Mouse (Mus musculus): Measurements from ENCODE around the gene Tm6sf1.

The Tm6sf1 gene

DNA sequence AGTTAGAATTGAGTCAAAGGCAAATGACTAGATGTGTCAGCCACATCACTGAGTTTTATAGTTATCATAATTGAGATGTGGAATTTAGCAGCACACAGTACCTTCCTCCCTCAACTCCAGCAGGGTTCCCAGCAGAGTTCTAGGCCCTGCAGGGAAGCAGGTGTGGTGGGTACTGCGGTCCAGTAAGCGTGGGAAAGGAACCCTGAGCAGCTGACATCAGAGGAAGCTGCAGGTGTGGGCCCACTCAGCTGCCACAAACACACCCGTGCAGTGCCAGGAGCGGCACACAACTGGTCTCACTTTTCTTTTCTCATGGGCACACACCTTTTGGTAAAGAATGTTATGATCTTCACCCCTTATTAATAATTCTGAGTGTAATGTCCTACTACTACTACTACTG lies 22.0 kb downstream of the Tm6sf1 start:
- intact Hi-C loops (cut with DNase I), result no loop called here

DNA sequence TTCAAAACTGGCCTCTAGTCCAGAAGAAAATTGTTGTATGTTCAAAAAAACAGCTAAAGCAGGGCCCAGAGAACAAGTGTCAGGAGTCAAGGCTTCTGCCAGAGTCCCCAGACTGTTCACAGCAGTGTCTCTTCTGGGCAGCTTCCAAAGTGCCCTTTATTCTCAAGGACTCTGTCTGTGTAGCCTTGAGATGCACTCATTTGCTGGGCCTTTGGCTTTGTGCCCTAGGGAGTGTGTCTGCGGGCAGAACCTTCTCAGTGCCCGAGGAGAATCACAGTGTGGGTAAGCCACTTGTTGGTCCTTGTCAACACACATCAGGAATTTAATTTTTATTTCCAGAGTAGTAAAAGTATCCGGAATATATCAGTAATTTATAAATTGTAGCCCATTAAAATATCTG lies 22.8 kb downstream of the Tm6sf1 start:
- intact Hi-C loops (cut with DNase I), result no loop called here

DNA sequence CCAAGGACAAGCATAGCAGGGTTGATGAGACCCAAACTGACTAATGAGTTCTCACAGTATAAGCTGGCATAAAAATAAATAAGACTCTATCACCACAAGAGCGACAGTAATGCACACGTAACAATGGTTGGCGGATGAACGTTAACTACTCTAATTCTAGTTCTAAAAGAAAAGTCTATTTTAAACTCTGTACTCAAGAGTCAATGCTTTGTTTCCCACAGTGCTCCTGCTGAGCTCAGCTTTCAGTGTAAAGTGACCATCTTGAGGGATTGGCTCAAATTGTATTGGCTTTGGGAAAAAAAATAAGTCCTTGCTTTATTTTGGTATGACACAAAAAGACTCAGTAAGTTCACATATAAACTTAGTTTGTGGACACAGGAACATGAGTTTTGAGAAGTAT lies 26.3 kb downstream of the Tm6sf1 start:
- intact Hi-C loops (cut with DNase I), result no loop called here

DNA sequence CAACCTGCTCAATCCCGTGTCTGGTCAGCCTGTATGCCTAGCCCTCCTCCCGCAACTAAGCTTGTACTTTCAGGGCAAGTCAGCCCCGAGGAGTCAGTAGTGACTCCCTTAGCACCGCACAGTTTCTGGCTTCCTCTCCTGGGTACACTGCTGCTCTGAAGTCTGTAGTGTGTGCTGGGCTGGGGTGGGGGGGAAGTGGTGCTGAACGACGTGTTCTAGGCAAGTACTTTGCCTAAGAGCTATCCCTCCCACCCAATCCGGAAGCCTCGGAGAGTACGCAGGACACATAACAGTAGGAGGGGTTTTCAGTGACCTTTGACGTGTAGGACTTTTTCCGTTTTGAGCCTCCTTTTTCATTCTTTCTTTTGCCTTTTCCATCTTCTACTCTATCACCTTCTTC lies 40.6 kb downstream of the Tm6sf1 start:
- intact Hi-C loops (cut with DNase I), result no loop called here

DNA sequence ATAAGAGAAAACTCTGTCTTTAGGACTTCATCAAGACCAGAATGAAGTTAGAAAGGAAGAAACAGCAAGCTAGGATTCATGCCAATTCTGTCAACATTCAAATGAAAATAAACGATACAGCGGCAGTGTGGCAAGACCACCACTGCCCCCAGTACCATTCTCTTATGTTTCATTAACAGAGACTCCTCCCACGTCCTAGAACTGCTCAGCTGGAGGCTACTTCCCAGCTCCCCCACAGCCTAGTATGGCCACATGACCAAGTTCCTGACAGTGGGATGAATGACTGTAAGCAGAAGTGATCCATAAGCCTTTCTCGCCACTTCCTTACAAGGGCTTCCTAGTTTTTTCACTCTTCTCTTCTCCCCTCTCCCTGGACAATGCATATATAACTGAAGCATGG lies 45.3 kb downstream of the Tm6sf1 start:
- intact Hi-C loops (cut with DNase I), result no loop called here

DNA sequence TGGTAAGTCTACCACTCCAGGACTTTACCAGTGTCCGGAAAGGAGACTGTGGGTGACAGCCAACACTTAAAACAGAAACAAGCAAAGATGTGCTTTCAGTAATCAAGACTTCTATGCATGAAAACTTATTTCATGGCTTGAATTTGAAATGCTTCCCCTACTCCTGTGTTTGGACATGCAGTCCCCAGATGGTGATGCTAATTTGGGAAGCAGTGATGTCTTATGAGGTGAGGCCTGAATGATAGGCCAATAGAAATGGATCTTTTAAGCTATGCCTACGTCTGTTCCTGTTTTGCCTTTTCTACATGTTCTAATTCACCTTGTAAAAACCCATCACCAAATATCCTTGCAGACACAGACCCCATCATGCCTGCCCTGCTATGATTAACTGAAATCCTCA lies 46.1 kb downstream of the Tm6sf1 start:
- intact Hi-C loops (cut with DNase I), result no loop called here

DNA sequence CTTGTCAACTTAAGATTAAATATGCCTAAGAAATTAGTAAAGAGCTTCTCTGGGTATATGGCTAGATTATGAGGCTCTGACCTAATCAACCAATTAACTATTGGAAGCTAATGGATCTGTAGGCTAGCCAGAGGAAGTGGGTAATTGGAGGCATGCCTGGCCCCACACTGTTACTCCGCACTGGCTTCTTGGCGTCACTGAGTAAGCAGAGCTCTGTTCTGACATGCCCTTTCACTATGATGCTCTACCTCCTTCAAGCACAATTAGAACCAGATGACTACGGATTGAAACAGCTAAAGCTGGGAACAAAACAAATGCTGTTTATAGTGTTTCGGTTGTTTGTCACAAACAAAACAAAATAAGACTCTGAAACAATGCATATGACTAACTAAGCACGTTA lies 59.5 kb downstream of the Tm6sf1 start:
- intact Hi-C loops (cut with DNase I), result no loop called here

DNA sequence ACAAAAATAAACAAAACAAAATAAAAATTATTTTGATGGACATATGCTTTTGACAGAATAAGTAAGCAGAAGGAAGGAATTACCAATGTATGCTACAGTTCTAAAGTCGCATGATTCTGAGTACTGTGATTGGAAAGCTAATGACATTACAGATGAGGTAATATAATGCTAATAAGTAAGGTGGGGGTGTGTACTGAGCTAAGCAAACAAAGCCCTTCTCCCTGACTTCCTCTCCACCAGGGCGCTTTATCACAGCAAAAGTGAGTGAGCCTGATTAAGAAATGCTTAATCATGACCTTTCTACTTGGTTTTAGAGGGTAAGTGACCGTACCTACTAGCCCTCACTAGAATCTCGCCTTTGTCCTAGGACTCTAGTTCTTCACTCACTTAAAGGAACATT lies 61.5 kb downstream of the Tm6sf1 start:
- intact Hi-C loops (cut with DNase I), result no loop called here

DNA sequence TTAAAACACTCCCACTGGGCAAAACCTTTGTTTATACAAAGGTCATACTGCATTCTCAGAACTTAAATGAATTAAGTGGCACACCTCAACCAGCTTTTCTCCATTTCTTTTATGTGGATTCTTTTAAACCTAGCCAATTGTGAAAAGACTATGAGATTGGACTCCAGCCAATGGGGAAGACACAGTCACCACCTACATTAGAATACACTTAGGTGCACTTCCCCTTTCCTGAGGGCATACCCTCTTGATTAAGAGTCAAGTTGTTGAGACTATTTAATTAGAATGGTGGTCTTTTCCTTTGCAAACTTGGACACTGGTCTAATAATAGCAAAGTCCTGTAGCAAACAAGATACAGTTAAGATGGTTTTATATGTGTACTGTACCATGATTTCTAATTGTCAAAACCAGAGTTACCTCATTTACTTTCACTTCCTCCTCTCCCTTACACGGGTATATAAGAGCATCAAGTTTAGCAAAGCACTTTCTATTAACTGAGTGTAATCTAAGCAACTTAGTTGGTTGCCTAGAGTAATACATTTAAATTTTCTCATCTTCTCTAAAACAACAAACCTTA lies 62.7 kb downstream of the Tm6sf1 start:
- intact Hi-C loops (cut with DNase I), result no loop called here

DNA sequence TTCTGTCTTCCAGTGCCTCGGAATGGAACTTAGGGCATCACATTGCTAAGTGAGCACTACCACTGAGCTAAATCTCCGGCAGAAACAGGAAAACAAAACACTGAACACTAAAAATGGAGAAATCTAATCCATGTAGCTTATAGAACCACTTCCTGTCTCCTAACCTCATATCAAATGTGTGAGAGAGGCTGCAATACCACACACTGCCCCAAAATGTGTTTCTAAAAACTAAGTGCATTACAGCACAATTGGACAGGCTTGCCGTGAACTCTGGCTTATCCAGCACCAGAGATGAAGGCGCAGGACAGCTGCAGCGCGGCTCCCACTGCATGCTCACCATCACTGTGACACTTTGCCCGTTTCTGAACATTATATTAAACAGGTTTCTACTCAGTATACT lies 70.2 kb downstream of the Tm6sf1 start:
- intact Hi-C loops (cut with DNase I), result no loop called here

DNA sequence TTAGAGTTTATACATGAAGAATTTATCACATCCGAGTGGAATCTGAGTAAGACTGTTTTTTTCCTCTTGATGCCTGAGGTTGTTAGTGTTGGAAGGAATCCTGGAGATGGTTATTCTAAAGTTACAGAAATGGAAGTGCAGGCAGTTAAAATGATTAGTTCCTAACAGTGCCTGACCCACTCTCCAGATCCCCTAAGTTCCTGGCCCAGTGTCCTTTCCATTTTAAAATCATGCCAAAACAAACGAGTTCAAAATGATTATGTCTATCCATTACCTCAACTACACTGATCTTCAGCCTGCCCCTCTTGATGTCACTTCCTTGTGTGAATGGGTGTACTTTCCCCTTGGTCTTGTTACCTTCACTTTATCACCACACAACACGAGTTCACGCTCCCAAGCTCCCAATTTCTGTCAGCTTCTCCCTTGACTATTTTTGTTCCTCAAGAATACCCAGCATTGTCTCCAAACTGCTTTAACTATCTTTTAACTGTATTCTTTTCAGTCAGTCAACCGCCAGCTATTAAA lies 73.8 kb downstream of the Tm6sf1 start:
- intact Hi-C loops (cut with DNase I), result loop anchor here (5.0 kb wide), 1 partner anchor 60 kb away; no protein-coding TSS in a partner anchor

DNA sequence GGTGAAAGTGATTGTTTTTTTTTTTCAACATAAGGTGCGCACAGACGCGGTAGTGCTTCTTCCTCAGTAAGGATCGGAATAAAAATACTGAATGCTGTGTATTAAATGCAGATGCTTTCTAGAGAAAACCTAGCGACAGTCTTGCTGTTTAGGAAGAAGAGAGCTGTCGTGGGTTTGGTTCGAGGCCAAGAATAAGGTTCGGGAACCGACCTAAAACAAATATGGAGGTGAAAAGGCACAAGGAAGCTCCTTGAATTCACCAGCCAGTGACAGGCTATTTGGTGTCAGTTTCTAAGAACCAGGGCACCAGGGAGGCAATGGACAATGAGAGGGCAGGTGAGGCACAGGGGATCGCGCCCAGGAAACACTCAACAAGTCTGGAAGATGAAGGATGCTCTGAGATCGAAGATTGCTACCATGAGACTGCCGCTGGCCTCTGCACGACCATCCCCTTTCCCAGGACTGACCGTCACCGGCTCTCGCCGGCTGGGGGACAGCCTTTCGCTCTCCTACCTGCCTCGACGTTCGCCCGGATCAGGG lies 74.3 kb downstream of the Tm6sf1 start:
- intact Hi-C loops (cut with DNase I), result loop anchor here (5.0 kb wide), 1 partner anchor 61 kb away; no protein-coding TSS in a partner anchor

DNA sequence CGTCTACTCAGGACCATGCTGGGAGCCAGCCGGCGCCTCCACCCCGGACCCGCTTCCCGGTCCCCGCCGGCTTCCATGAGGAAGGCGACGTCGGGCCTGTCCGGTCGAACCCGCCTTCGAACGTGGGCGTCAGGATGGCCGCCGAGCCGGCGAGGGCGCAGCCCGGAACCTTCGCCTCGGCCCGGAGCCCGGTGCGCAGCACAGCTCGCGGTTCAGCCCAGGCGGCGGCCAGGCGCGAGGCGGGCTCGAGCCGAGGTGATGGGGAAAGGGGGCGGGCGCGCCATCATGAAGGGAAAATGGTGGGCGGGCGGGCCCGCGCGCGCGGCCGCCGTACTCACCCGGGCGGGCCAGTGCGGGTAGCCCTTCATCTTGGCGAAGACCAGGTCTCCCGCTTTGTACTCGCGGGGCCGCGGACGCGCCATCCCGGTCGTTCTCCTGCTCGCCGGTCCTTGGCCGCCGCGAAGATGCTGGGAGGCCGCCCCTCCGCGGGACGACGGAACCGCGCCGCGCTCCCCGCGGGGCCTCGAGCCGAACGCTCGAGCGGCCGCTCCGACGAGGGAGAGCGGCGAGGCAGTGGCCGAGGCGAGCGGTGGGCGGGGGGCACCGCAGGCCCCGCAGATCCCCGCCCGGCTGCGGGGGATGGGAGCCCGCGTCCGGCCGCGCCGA lies 74.9 kb downstream of the Tm6sf1 start:
- intact Hi-C loops (cut with DNase I), result loop anchor here (5.0 kb wide), 1 partner anchor 61 kb away; no protein-coding TSS in a partner anchor
